Mouse (Mus musculus) liver, embryonic 13.5 days (tissue): ENCODE results near the gene Ccdc51. TPM values are rescaled to one million over a fixed set of nuclear protein-coding genes. Genes with fewer than 3 reads are reported as not detected.
"Not testable (repeated sequence)": the region's sequence is repeated elsewhere in the genome, so short reads cannot be mapped to it uniquely, and the experiment has no call there.

Experiments used
- ATAC-seq: fragments of 200-750 bp; cut with Nextera tagmentation; 2 replicates; pipeline ENCODE4 v1.8.0; 2017; ENCODE audit warnings: low read depth, mild to moderate bottlenecking, moderate number of reproducible peaks, moderate library complexity
- DNase-seq: peaks from one replicate; pipeline ENCODE4 v3.0.0; 2022
- H3K27ac ChIP-seq: fragments of 300-500 bp; sonication (generic); 2 replicates; pipeline ENCODE4 v1.5.1; 2015; ENCODE audit warnings: moderate library complexity, mild to moderate bottlenecking, inconsistent platforms
- H3K27me3 ChIP-seq: fragments of 300-500 bp; sonication (generic); 2 replicates; pipeline ENCODE4 v1.6.1; 2015; ENCODE audit warnings: mild to moderate bottlenecking, inconsistent platforms
- H3K36me3 ChIP-seq: fragments of 300-500 bp; sonication (generic); 2 replicates; pipeline ENCODE4 v1.6.1; 2015; ENCODE audit warnings: mild to moderate bottlenecking, inconsistent platforms
- H3K4me1 ChIP-seq: fragments of 300-500 bp; sonication (generic); replicated peaks from 2 replicates; pipeline ENCODE4 v1.6.1; 2015; ENCODE audit warnings: inconsistent platforms
- H3K4me2 ChIP-seq: fragments of 300-500 bp; sonication (generic); 2 replicates; pipeline ENCODE4 v1.6.1; 2015; ENCODE audit warnings: inconsistent platforms, mild to moderate bottlenecking, moderate library complexity
- H3K4me3 ChIP-seq: fragments of 300-500 bp; sonication (generic); replicated peaks from 2 replicates; pipeline ENCODE4 v1.5.1; 2015; ENCODE audit warnings: mild to moderate bottlenecking, inconsistent platforms
- H3K9ac ChIP-seq: fragments of 300-500 bp; sonication (generic); 2 replicates; pipeline ENCODE4 v1.6.1; 2015; ENCODE audit warnings: mild to moderate bottlenecking, inconsistent platforms
- H3K9me3 ChIP-seq: fragments of 300-500 bp; sonication (generic); replicated peaks from 2 replicates; pipeline ENCODE4 v1.6.1; 2016; ENCODE audit warnings: inconsistent platforms
- WGBS: fragments of 180-500 bp; shearing (Covaris S2); methylation state at CpG from one replicate; pipeline ENCODE4 v1.1.7; 2015; ENCODE audit not compliant: insufficient replicate concordance; 5-methylcytosine and 5-hydroxymethylcytosine counted together
- polyA plus RNA-seq: library from polyadenylated mRNA; unstranded; fragments of >200 nt; fragmentation: Nextera tagmentation; extraction: Ambion mirVana; gene quantifications from 2 replicates; pipeline ENCODE4 v1.2.1, GENCODE M21; 2015

Gene Ccdc51
- polyA plus RNA-seq, 1 experiment from 2014 or later, result 14.7 TPM

DNA sequence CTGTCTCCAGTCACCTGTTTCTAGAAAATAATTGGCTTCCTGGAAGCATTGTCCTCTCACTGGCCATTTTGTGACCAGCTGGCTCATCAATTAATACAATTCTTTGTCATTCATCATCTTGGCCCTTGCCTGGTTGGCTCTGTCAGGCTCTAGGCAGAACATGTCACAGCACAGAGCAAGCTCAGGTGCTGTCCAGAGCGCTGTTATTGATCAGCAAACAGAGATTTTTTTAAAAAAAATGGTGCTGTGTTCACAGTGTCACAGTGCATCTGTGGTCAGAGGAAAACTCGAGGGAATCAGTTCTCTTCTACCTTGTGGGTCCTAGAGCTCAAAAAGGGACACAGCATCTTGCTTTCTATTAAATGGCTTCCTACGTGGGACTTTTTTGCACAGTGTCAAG is 43.2 kb downstream of the Ccdc51 start:
- Histone ChIP-seq H3K4me1 (no peaks in the 10 kb centered on the region), H3K4me2 (no peak overlapping the region), H3K36me3 (no peaks in the 10 kb centered on the region), H3K27me3 (no peaks in the 10 kb centered on the region), H3K4me3 (no peak overlapping the region), H3K9ac (no peak overlapping the region), H3K27ac (no peak overlapping the region), H3K9me3 (no peaks in the 10 kb centered on the region)
- ATAC-seq (no peak), DNase-seq (no peak)
- WGBS, result 43% methylated on average over 3 of the region's 3 CpGs

GRCm38 (mm10) chr9:109127076-109127475 is 44.8 kb downstream of the Ccdc51 start:
- Histone ChIP-seq H3K9me3 (no peaks in the 10 kb centered on the region), H3K4me1 (no peaks in the 10 kb centered on the region), H3K9ac (no peak overlapping the region), H3K4me2 (no peak overlapping the region), H3K27ac (no peak overlapping the region), H3K4me3 (no peak overlapping the region), H3K36me3 (no peaks in the 10 kb centered on the region), H3K27me3 (no peaks in the 10 kb centered on the region)
- DNase-seq, result no peak
- WGBS, result 61% methylated on average over 4 of the region's 4 CpGs
- no peak for ATAC-seq

GRCm38 (mm10) chr9:109128211-109128610 is 45.9 kb downstream of the Ccdc51 start:
- Histone ChIP-seq H3K4me1 (no peaks in the 10 kb centered on the region), H3K9me3 (no peaks in the 10 kb centered on the region), H3K27ac (no peak overlapping the region), H3K4me2 (no peak overlapping the region), H3K9ac (no peak overlapping the region), H3K36me3 (no peaks in the 10 kb centered on the region), H3K27me3 (no peaks in the 10 kb centered on the region), H3K4me3 (no peak overlapping the region)
- no peak for DNase-seq
- no peak for ATAC-seq
- WGBS, result 21% methylated on average over 3 of the region's 3 CpGs

DNA sequence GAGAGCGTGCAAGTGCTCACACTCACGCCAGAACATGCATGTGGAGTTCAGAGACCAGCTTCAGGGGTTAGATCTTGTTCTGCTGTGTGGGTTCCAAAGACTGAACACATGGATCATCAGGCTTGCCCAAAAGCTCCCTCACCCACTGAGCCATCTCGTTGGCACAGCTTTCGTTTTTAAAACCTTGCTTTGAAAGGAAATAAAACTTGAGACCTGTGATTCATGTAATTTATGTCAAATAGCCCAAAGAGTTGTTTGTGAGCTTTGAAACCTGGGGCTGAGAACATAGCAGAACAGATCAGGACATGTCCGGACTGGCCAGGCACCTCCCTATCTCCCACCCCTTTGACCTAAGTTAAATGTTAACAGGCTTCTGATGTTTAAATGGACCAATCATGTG is 47.8 kb downstream of the Ccdc51 start:
- Histone ChIP-seq H3K36me3 (no peaks in the 10 kb centered on the region), H3K27me3 (no peaks in the 10 kb centered on the region), H3K27ac (no peak overlapping the region), H3K9ac (no peak overlapping the region), H3K4me3 (no peak overlapping the region), H3K9me3 (no peaks in the 10 kb centered on the region), H3K4me1 (no peaks in the 10 kb centered on the region), H3K4me2 (no peak overlapping the region)
- 68% methylated on average over 5 of the region's 5 CpGs for WGBS
- ATAC-seq (no peak), DNase-seq (no peak)

- H3K9ac ChIP-seq, H3K27me3 ChIP-seq, H3K36me3 ChIP-seq, H3K9me3 ChIP-seq, H3K4me2 ChIP-seq, DNase-seq, H3K4me1 ChIP-seq, ATAC-seq, H3K4me3 ChIP-seq, H3K27ac ChIP-seq: not testable (repeated sequence)
- WGBS, result 49% methylated on average over 4 of the region's 4 CpGs
Observed at GRCm38 (mm10) chr9:109140414-109140813, 58.1 kb downstream of the Ccdc51 start.

Other genes starting within 250 kb of the Ccdc51 start
- 6.7 and 8.6 TPM in 2 replicates for gene Slc26a6, start 229.2 kb upstream of the Ccdc51 start, polyA plus RNA-seq
- gene Tmem89, start 167.9 kb upstream of the Ccdc51 start, polyA plus RNA-seq, result not detected in 2 replicates
- gene Uqcrc1, start 145.9 kb upstream of the Ccdc51 start, polyA plus RNA-seq, result 354 and 355 TPM in 2 replicates
- 0.28 and 0.38 TPM in 2 replicates for gene Col7a1, start 128.9 kb upstream of the Ccdc51 start, polyA plus RNA-seq
- not detected in 2 replicates for gene Ucn2, start 96.5 kb upstream of the Ccdc51 start, polyA plus RNA-seq
- 2.3 and 2.5 TPM in 2 replicates for gene Pfkfb4, start 90.7 kb upstream of the Ccdc51 start, polyA plus RNA-seq
- gene Shisa5, start 43.9 kb upstream of the Ccdc51 start, polyA plus RNA-seq, result 20.0 and 21.8 TPM in 2 replicates
- gene Trex1, start 22.8 kb upstream of the Ccdc51 start, polyA plus RNA-seq, result 7.4 and 8.9 TPM in 2 replicates
- 12.6 and 12.7 TPM in 2 replicates for gene Atrip, start 8.4 kb upstream of the Ccdc51 start, polyA plus RNA-seq
- gene Tma7, start 94 bp downstream of the Ccdc51 start, polyA plus RNA-seq, result 480 and 506 TPM in 2 replicates
- 2.3 and 3.2 TPM in 2 replicates for gene Plxnb1, start 12.9 kb downstream of the Ccdc51 start, polyA plus RNA-seq
- gene Fbxw21, start 79.5 kb downstream of the Ccdc51 start, polyA plus RNA-seq, result not detected in 2 replicates
- not detected in 2 replicates for gene Fbxw13, start 113.5 kb downstream of the Ccdc51 start, polyA plus RNA-seq
- gene Fbxw20, start 152.3 kb downstream of the Ccdc51 start, polyA plus RNA-seq, result not detected in 2 replicates
- gene Fbxw14, start 205.2 kb downstream of the Ccdc51 start, polyA plus RNA-seq, result not detected in 2 replicates